Mouse (Mus musculus) liver, embryonic 13.5 days (tissue): Measurements from ENCODE around the gene Man1a. TPM values are rescaled to one million over a fixed set of nuclear protein-coding genes. Genes with fewer than 3 reads are reported as not detected.

ENCODE experiments used
- ATAC-seq: fragments of 200-750 bp; cut with Nextera tagmentation; 2 replicates; pipeline ENCODE4 v1.8.0; 2017; ENCODE audit warnings: low read depth, mild to moderate bottlenecking, moderate number of reproducible peaks, moderate library complexity
- DNase-seq: peaks from one replicate; pipeline ENCODE4 v3.0.0; 2022
- H3K27ac ChIP-seq: fragments of 300-500 bp; sonication (generic); 2 replicates; pipeline ENCODE4 v1.5.1; 2015; ENCODE audit warnings: moderate library complexity, mild to moderate bottlenecking, inconsistent platforms
- H3K27me3 ChIP-seq: fragments of 300-500 bp; sonication (generic); 2 replicates; pipeline ENCODE4 v1.6.1; 2015; ENCODE audit warnings: mild to moderate bottlenecking, inconsistent platforms
- H3K36me3 ChIP-seq: fragments of 300-500 bp; sonication (generic); 2 replicates; pipeline ENCODE4 v1.6.1; 2015; ENCODE audit warnings: mild to moderate bottlenecking, inconsistent platforms
- H3K4me1 ChIP-seq: fragments of 300-500 bp; sonication (generic); replicated peaks from 2 replicates; pipeline ENCODE4 v1.6.1; 2015; ENCODE audit warnings: inconsistent platforms
- H3K4me2 ChIP-seq: fragments of 300-500 bp; sonication (generic); 2 replicates; pipeline ENCODE4 v1.6.1; 2015; ENCODE audit warnings: inconsistent platforms, mild to moderate bottlenecking, moderate library complexity
- H3K4me3 ChIP-seq: fragments of 300-500 bp; sonication (generic); replicated peaks from 2 replicates; pipeline ENCODE4 v1.5.1; 2015; ENCODE audit warnings: mild to moderate bottlenecking, inconsistent platforms
- H3K9ac ChIP-seq: fragments of 300-500 bp; sonication (generic); 2 replicates; pipeline ENCODE4 v1.6.1; 2015; ENCODE audit warnings: mild to moderate bottlenecking, inconsistent platforms
- H3K9me3 ChIP-seq: fragments of 300-500 bp; sonication (generic); replicated peaks from 2 replicates; pipeline ENCODE4 v1.6.1; 2016; ENCODE audit warnings: inconsistent platforms
- WGBS: fragments of 180-500 bp; shearing (Covaris S2); methylation state at CpG from one replicate; pipeline ENCODE4 v1.1.7; 2015; ENCODE audit not compliant: insufficient replicate concordance; 5-methylcytosine and 5-hydroxymethylcytosine counted together
- polyA plus RNA-seq: library from polyadenylated mRNA; unstranded; fragments of >200 nt; fragmentation: Nextera tagmentation; extraction: Ambion mirVana; gene quantifications from 2 replicates; pipeline ENCODE4 v1.2.1, GENCODE M21; 2015

The Man1a gene
- polyA plus RNA-seq, 1 experiment from 2014 or later, result 8.2 TPM

- Histone ChIP-seq H3K27ac (no peak overlapping the region), H3K4me2 (no peak overlapping the region), H3K4me3 (no peak overlapping the region), H3K9me3 (no peaks in the 10 kb centered on the region), H3K9ac (no peak overlapping the region), H3K36me3 (peaks cover 57% of the 10 kb centered on the region), H3K4me1 (no peaks in the 10 kb centered on the region), H3K27me3 (no peaks in the 10 kb centered on the region)
- DNase-seq (no peak), ATAC-seq (no peak)
- WGBS, result 83% methylated on average over 8 of the region's 8 CpGs
These were observed 161.3 kb downstream of the Man1a start for GRCm38 (mm10) chr10:53914974-53915609.

- Histone ChIP-seq H3K9me3 (no peaks in the 10 kb centered on the region), H3K27me3 (no peaks in the 10 kb centered on the region), H3K27ac (no peak overlapping the region), H3K4me2 (no peak overlapping the region), H3K36me3 (peaks cover 45% of the 10 kb centered on the region), H3K4me3 (no peak overlapping the region), H3K4me1 (no peaks in the 10 kb centered on the region), H3K9ac (no peak overlapping the region)
- ATAC-seq, result no peak
- WGBS, result 43% methylated on average over 4 of the region's 4 CpGs
- no peak for DNase-seq
These were observed 162.7 kb downstream of the Man1a start for GRCm38 (mm10) chr10:53913546-53914312.

- Histone ChIP-seq H3K4me2 (no peak overlapping the region), H3K36me3 (no peaks in the 10 kb centered on the region), H3K4me3 (no peak overlapping the region), H3K9ac (no peak overlapping the region), H3K27ac (no peak overlapping the region), H3K9me3 (no peaks in the 10 kb centered on the region), H3K4me1 (peaks cover 14% of the 10 kb centered on the region), H3K27me3 (no peaks in the 10 kb centered on the region)
- ATAC-seq (no peak), DNase-seq (no peak)
- WGBS, result 40% methylated on average over 4 of the region's 4 CpGs
These were observed 186.9 kb downstream of the Man1a start for GRCm38 (mm10) chr10:53889512-53889911.

- peaks cover 14% of the 10 kb centered on the region for H3K4me1 ChIP-seq
- H3K27ac ChIP-seq, result peak overlapping the region; percentile 53
- no peak overlapping the region; the same call in 1 of the 2 replicates for H3K9ac ChIP-seq
- no peaks in the 10 kb centered on the region for H3K27me3 ChIP-seq
- ATAC-seq, result peak; percentile 95
- peak; percentile 49 for DNase-seq
- H3K9me3 ChIP-seq, result no peaks in the 10 kb centered on the region
- no peak overlapping the region; the same call in 1 of the 2 replicates for H3K4me3 ChIP-seq
- peak overlapping the region; percentile 43 for H3K4me2 ChIP-seq
- WGBS, result 34% methylated on average over 10 of the region's 10 CpGs
- H3K36me3 ChIP-seq, result no peaks in the 10 kb centered on the region
These were observed 187.9 kb downstream of the Man1a start for GRCm38 (mm10) chr10:53888382-53889110.

GRCm38 (mm10) chr10:53886475-53886874, 189.9 kb downstream of the Man1a start:
- Histone ChIP-seq H3K27me3 (no peaks in the 10 kb centered on the region), H3K27ac (no peak overlapping the region), H3K9ac (no peak overlapping the region), H3K36me3 (no peaks in the 10 kb centered on the region), H3K4me1 (peaks cover 14% of the 10 kb centered on the region), H3K4me2 (no peak overlapping the region), H3K4me3 (no peak overlapping the region), H3K9me3 (no peaks in the 10 kb centered on the region)
- 80% methylated on average over 5 of the region's 5 CpGs for WGBS
- no peak for ATAC-seq
- DNase-seq, result no peak

GRCm38 (mm10) chr10:53881310-53881709, 195.1 kb downstream of the Man1a start:
- no peak for DNase-seq
- Histone ChIP-seq H3K27ac (no peak overlapping the region), H3K36me3 (no peaks in the 10 kb centered on the region), H3K4me2 (no peak overlapping the region), H3K4me1 (0 out of 2 replicates have a peak, but pooled peaks cover 3% of the 10 kb centered on the region), H3K27me3 (no peaks in the 10 kb centered on the region), H3K4me3 (no peak overlapping the region), H3K9me3 (no peaks in the 10 kb centered on the region), H3K9ac (no peak overlapping the region)
- no peak for ATAC-seq

GRCm38 (mm10) chr10:53875896-53876295, 200.5 kb downstream of the Man1a start:
- Histone ChIP-seq H3K9ac (no peak overlapping the region), H3K27ac (no peak overlapping the region), H3K36me3 (no peaks in the 10 kb centered on the region), H3K9me3 (no peaks in the 10 kb centered on the region), H3K4me1 (0 out of 2 replicates have a peak, but pooled peaks cover 3% of the 10 kb centered on the region), H3K4me2 (no peak overlapping the region), H3K4me3 (no peak overlapping the region), H3K27me3 (no peaks in the 10 kb centered on the region)
- DNase-seq, result no peak
- no peak for ATAC-seq
- WGBS, result 67% methylated on average over 4 of the region's 4 CpGs

- H3K4me2 ChIP-seq, result no peak overlapping the region
- H3K9me3 ChIP-seq, result no peaks in the 10 kb centered on the region
- no peak overlapping the region for H3K4me3 ChIP-seq
- no peak overlapping the region for H3K27ac ChIP-seq
- DNase-seq, result no peak
- H3K4me1 ChIP-seq, result 0 out of 2 replicates have a peak, but pooled peaks cover 3% of the 10 kb centered on the region
- no peaks in the 10 kb centered on the region for H3K36me3 ChIP-seq
- no peak for ATAC-seq
- H3K9ac ChIP-seq, result no peak overlapping the region
- no peaks in the 10 kb centered on the region for H3K27me3 ChIP-seq
- WGBS, result 58% methylated on average over 3 of the region's 3 CpGs
These were observed 202.2 kb downstream of the Man1a start for GRCm38 (mm10) chr10:53874191-53874590.

- ATAC-seq (no peak), DNase-seq (peak; percentile 9)
- no peak overlapping the region for H3K4me2 ChIP-seq
These were observed 212.7 kb downstream of the Man1a start for GRCm38 (mm10) chr10:53863486-53864357.

GRCm38 (mm10) chr10:53859879-53860278, 216.5 kb downstream of the Man1a start:
- Histone ChIP-seq H3K9me3 (no peaks in the 10 kb centered on the region), H3K36me3 (no peaks in the 10 kb centered on the region), H3K4me2 (no peak overlapping the region), H3K4me3 (no peak overlapping the region), H3K9ac (no peak overlapping the region), H3K4me1 (no peaks in the 10 kb centered on the region), H3K27ac (no peak overlapping the region), H3K27me3 (no peaks in the 10 kb centered on the region)
- 14% methylated on average over 1 of the region's 1 CpGs for WGBS
- ATAC-seq, result no peak
- no peak for DNase-seq

More at GRCm38 (mm10) chr10:53863486-53864357, 212.7 kb downstream of the Man1a start:
- no peaks in the 10 kb centered on the region for H3K36me3 ChIP-seq
- H3K4me1 ChIP-seq, result no peaks in the 10 kb centered on the region
- H3K9ac ChIP-seq, result no peak overlapping the region
- H3K27ac ChIP-seq, result no peak overlapping the region
- H3K9me3 ChIP-seq, result no peaks in the 10 kb centered on the region
- no peak overlapping the region for H3K4me3 ChIP-seq
- 49% methylated on average over 7 of the region's 7 CpGs for WGBS
- no peaks in the 10 kb centered on the region for H3K27me3 ChIP-seq

- Histone ChIP-seq H3K9ac (no peak overlapping the region), H3K4me3 (no peak overlapping the region), H3K4me2 (no peak overlapping the region), H3K4me1 (no peaks in the 10 kb centered on the region), H3K36me3 (no peaks in the 10 kb centered on the region), H3K27ac (no peak overlapping the region), H3K9me3 (no peaks in the 10 kb centered on the region), H3K27me3 (no peaks in the 10 kb centered on the region)
- DNase-seq (no peak), ATAC-seq (no peak)
- WGBS, result 65% methylated on average over 3 of the region's 3 CpGs
These were observed 217.2 kb downstream of the Man1a start for GRCm38 (mm10) chr10:53859224-53859623.
